ENCODE assay signal across 20 mouse cellular contexts in genomic region chr5:133198546-133198945, GRCm38 (mm10).
"Had no signal": no experiment of that assay in that cellular context is flagged by ENCODE, and none has a peak within 500 bp of the region (broad histone marks: within the 10 kb centered on the region; RNA-seq: fewer than 3 reads in every experiment).

No protein-coding gene starts in this region.

- DNase-seq: cerebellum, adult 9-10 months; cerebellum, adult 9-11 months; cerebellum, postnatal 10 days; cerebellum, postnatal 14 days; cerebellum, postnatal 25 days; cerebellum, postnatal 36 days; embryo, embryonic 11 days; forebrain, postnatal 0 days; gastrocnemius, adult 2 months; gastrocnemius, postnatal 10 days; gastrocnemius, postnatal 14 days; gastrocnemius, postnatal 25 days; gastrocnemius, postnatal 36 days; heart, adult 11 months; heart, adult 18-20 months; heart, adult 2 months had no signal

- ATAC-seq: forebrain, embryonic 13.5 days; forebrain, embryonic 14.5 days; forebrain, embryonic 15.5 days; forebrain, embryonic 16.5 days; forebrain, postnatal 0 days had no signal
